Mouse (Mus musculus): ENCODE data around the gene Krt82.
A peak's percentile ranks its signal among the peaks of the same experiment; 100 is the strongest.

The Krt82 gene

GRCm38 (mm10) chr15:101550567-101550966, at the start of gene Krt82:
TSS of gene Krt82 (minus strand) at chr15:101550667.
- no peak for DNase-seq (ENCODE audit: low spot score in 2 of 2)

- no peak for DNase-seq (ENCODE audit: low spot score in 2 of 2)
Observed at GRCm38 (mm10) chr15:101599123-101599522, 48.7 kb upstream of the Krt82 start.

GRCm38 (mm10) chr15:101588216-101588615, 37.7 kb upstream of the Krt82 start:
- no peak for DNase-seq (ENCODE audit: low spot score in 2 of 2)

GRCm38 (mm10) chr15:101584456-101584855, 34.0 kb upstream of the Krt82 start:
- DNase-seq (ENCODE audit: low spot score in 2 of 2) = no peak

GRCm38 (mm10) chr15:101583211-101583965, 32.9 kb upstream of the Krt82 start:
- no peak for DNase-seq (ENCODE audit: low spot score in 2 of 2)

GRCm38 (mm10) chr15:101581701-101582100, 31.2 kb upstream of the Krt82 start:
- no peak for DNase-seq (ENCODE audit: low spot score in 2 of 2)

- peak in 1 of 2 experiments; percentile 29 for DNase-seq (ENCODE audit: low spot score in 2 of 2)
Observed at GRCm38 (mm10) chr15:101575506-101575905, 25.0 kb upstream of the Krt82 start.

- peak in 1 of 2 experiments; percentile 13 for DNase-seq (ENCODE audit: low spot score in 2 of 2)
Observed at GRCm38 (mm10) chr15:101573796-101574345, 23.4 kb upstream of the Krt82 start, which contains the start of gene Krt75. TSS of gene Krt75 (minus strand) at chr15:101573904.

- DNase-seq (ENCODE audit: low spot score in 2 of 2) = no peak
Observed at GRCm38 (mm10) chr15:101567780-101568179, 17.3 kb upstream of the Krt82 start.

- DNase-seq (ENCODE audit: low spot score in 2 of 2) = no peak
Observed at GRCm38 (mm10) chr15:101562850-101563249, 12.4 kb upstream of the Krt82 start, which contains the start of gene Krt90. TSS of gene Krt90 (minus strand) at chr15:101562950.

- DNase-seq (ENCODE audit: low spot score in 2 of 2) = no peak
Observed at GRCm38 (mm10) chr15:101558034-101558646, 7.7 kb upstream of the Krt82 start.

GRCm38 (mm10) chr15:101553169-101553568, 2.7 kb upstream of the Krt82 start:
- DNase-seq (ENCODE audit: low spot score in 2 of 2) = no peak

- no peak for DNase-seq (ENCODE audit: low spot score in 2 of 2)
Observed at GRCm38 (mm10) chr15:101552188-101552587, 1.7 kb upstream of the Krt82 start.

GRCm38 (mm10) chr15:101544478-101544877, 6.0 kb downstream of the Krt82 start:
- DNase-seq (ENCODE audit: low spot score in 2 of 2) = no peak

GRCm38 (mm10) chr15:101542543-101542942, 7.9 kb downstream of the Krt82 start:
- DNase-seq (ENCODE audit: low spot score in 2 of 2) = no peak

- no peak for DNase-seq (ENCODE audit: low spot score in 2 of 2)
Observed at GRCm38 (mm10) chr15:101538580-101538900, 11.9 kb downstream of the Krt82 start.

GRCm38 (mm10) chr15:101537864-101538579, 12.4 kb downstream of the Krt82 start:
- DNase-seq (ENCODE audit: low spot score in 2 of 2) = no peak

- DNase-seq (ENCODE audit: low spot score in 2 of 2) = no peak
Observed at GRCm38 (mm10) chr15:101536054-101536850, 14.2 kb downstream of the Krt82 start.

GRCm38 (mm10) chr15:101532720-101533119, 17.7 kb downstream of the Krt82 start, which contains the start of gene Krt84:
TSS of gene Krt84 (minus strand) at chr15:101532820.
- DNase-seq (ENCODE audit: low spot score in 2 of 2) = no peak

GRCm38 (mm10) chr15:101522556-101523232, 27.8 kb downstream of the Krt82 start:
- DNase-seq (ENCODE audit: low spot score in 2 of 2) = no peak

GRCm38 (mm10) chr15:101519792-101520191, 30.7 kb downstream of the Krt82 start:
- DNase-seq (ENCODE audit: low spot score in 2 of 2) = peak; percentile 59 to 81

Measured in urinary bladder, postnatal 4 days (tissue).